Mouse (Mus musculus): ENCODE measurements around the gene Tnnc1.

DNA sequence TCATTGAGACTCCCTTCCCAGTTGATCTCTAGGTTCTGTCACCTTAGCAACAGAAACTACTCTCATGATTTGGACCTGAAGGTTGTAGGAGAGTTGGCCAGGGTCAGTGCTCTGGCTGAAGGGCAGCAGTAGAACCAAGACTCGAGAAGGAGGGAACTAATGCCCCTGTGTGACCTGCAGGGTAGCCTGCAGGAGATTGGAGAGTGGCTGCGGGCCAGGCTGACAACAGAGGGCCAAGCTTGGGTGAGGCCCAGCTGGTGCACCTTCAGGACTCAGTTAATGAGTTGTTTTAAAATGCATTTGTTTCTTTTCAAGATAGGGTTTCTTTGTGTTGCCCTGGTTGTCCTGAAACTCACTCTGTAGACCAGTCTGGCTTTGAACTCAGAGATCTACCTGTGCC lies 43.1 kb upstream of the Tnnc1 start:
- TF ChIP-seq CTCF (IDR thresholded peaks at IDR 0.05; ENCODE audit: low read depth, low read length) (no peak), POLR2A (IDR thresholded peaks at IDR 0.05; ENCODE audit: borderline replicate concordance, low read depth, low read length) (no peak)

Data from bone marrow macrophage, adult 2 months (primary cell).